Mouse (Mus musculus) limb, embryonic 14.5 days (tissue): ENCODE results near the gene Oprm1. TPM values are rescaled to one million over a fixed set of nuclear protein-coding genes. Genes with fewer than 3 reads are reported as not detected.
A peak's percentile ranks its signal among the peaks of the same experiment; 100 is the strongest.

Experiments
- ATAC-seq: fragments of 200-750 bp; cut with Nextera tagmentation; 2 replicates; pipeline ENCODE4 v1.8.0; 2017; ENCODE audit warnings: low read depth, moderate number of reproducible peaks, moderate TSS enrichment; ENCODE audit not compliant: low FRiP score
- DNase-seq: peaks from one replicate; pipeline ENCODE4 v3.0.0-alpha.2; 2015; ENCODE audit warnings: low spot score
- H3K27ac ChIP-seq: fragments of 300-500 bp; sonication (generic); replicated peaks from 2 replicates; pipeline ENCODE4 v1.5.1; 2014; ENCODE audit warnings: low read depth, mild to moderate bottlenecking, low read length, moderate library complexity, mixed read lengths
- H3K27me3 ChIP-seq: fragments of 300-500 bp; sonication (generic); 2 replicates; pipeline ENCODE4 v1.6.1; 2014; ENCODE audit warnings: low read length, mixed read lengths; ENCODE audit not compliant: control insufficient read depth, insufficient read depth
- H3K36me3 ChIP-seq: fragments of 300-500 bp; sonication (generic); 2 replicates; pipeline ENCODE4 v1.6.1; 2014; ENCODE audit warnings: mild to moderate bottlenecking, low read length, moderate library complexity, mixed read lengths; ENCODE audit not compliant: control insufficient read depth, insufficient read depth
- H3K4me1 ChIP-seq: fragments of 300-500 bp; sonication (generic); 2 replicates; pipeline ENCODE4 v1.6.1; 2014; ENCODE audit warnings: antibody characterized with exemption, low read length, mixed read lengths; ENCODE audit not compliant: control insufficient read depth, insufficient read depth
- H3K4me2 ChIP-seq: fragments of 300-500 bp; sonication (generic); replicated peaks from 2 replicates; pipeline ENCODE4 v1.6.1; 2014; ENCODE audit warnings: low read depth, mild to moderate bottlenecking, low read length, moderate library complexity; ENCODE audit not compliant: severe bottlenecking
- H3K4me3 ChIP-seq: fragments of 300-500 bp; sonication (generic); replicated peaks from 2 replicates; pipeline ENCODE4 v1.5.1; 2014; ENCODE audit warnings: low read length
- H3K9ac ChIP-seq: fragments of 300-500 bp; sonication (generic); 2 replicates; pipeline ENCODE4 v1.6.1; 2014; ENCODE audit warnings: mild to moderate bottlenecking, low read depth, low read length, moderate library complexity; ENCODE audit not compliant: severe bottlenecking
- H3K9me3 ChIP-seq: fragments of 300-500 bp; sonication (generic); 2 replicates; pipeline ENCODE4 v1.6.1; 2016; ENCODE audit warnings: low read length; ENCODE audit not compliant: control insufficient read depth
- POLR2A ChIP-seq: fragments of 200-500 bp; IDR thresholded peaks from 2 replicates; pipeline ENCODE4 v1.8.0; 2012; ENCODE audit warnings: inconsistent platforms, mild to moderate bottlenecking, moderate library complexity, borderline replicate concordance; ENCODE audit not compliant: insufficient read depth, insufficient read length; ENCODE audit errors: extremely low read depth
- WGBS: fragments of 180-500 bp; shearing (Covaris S2); extraction: QIAGEN DNeasy Blood & Tissue Kit; methylation state at CpG from one replicate; pipeline ENCODE4 v1.1.7; 2014; 5-methylcytosine and 5-hydroxymethylcytosine counted together
- polyA plus RNA-seq, 2 experiments: library from polyadenylated mRNA; depleted of rRNA in 1 of 2; stranded (reverse) in 1 of 2; unstranded in 1 of 2; fragments of >200 nt; fragmentation: Nextera tagmentation in 1 of 2; extraction: Ambion mirVana in 1 of 2; gene quantifications; 2 replicates each; pipeline versions ENCODE4 v1.2.1 to v1.2.3; 2012 to 2014

Gene Oprm1
- polyA plus RNA-seq, 2 experiments: not detected

GRCm38 (mm10) chr10:7010543-7010942, 252.2 kb downstream of the Oprm1 start:
- 79% methylated on average over 8 of the region's 8 CpGs for WGBS
- TF ChIP-seq POLR2A: no peak

DNA sequence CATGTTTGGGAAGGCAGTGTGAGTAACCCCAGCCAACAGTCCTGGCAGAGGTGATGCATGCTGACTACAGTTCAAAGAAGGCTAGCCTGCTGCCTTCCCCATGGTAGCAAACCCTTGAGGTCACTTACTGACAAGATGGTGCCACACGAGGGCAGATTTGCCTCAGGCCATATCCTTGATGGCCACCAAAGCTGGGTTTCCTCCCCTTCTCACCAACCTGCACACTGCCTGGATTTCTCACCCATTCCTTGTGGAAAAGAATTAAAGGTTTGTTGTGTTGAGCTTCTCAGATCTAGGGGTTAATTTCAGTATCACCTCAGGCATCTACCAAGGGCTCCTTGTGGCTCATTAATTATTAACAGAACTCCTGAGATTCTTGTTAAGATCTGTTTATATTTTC, 256.9 kb downstream of the Oprm1 start:
- WGBS: 25% methylated on average over 1 of the region's 1 CpGs
- TF ChIP-seq POLR2A: no peak

More at GRCm38 (mm10) chr10:7010543-7010942, 252.2 kb downstream of the Oprm1 start:
- Histone ChIP-seq H3K4me2 (no peak overlapping the region), H3K4me1 (no peaks in the 10 kb centered on the region), H3K27ac (no peak overlapping the region), H3K36me3 (no peaks in the 10 kb centered on the region), H3K9ac (no peak overlapping the region), H3K9me3 (no peaks in the 10 kb centered on the region), H3K4me3 (no peak overlapping the region), H3K27me3 (no peaks in the 10 kb centered on the region)
- ATAC-seq: no peak
- no peak for DNase-seq

GRCm38 (mm10) chr10:7019781-7020386, 261.6 kb downstream of the Oprm1 start:
- no peaks in the 10 kb centered on the region for H3K27me3 ChIP-seq
- H3K4me3 ChIP-seq: no peak overlapping the region
- no peak for TF ChIP-seq POLR2A
- H3K27ac ChIP-seq: no peak overlapping the region
- DNase-seq (no peak), ATAC-seq (no peak)
- no peak overlapping the region for H3K4me2 ChIP-seq
- H3K36me3 ChIP-seq: no peaks in the 10 kb centered on the region
- H3K9me3 ChIP-seq: no peaks in the 10 kb centered on the region
- 77% methylated on average over 7 of the region's 7 CpGs for WGBS
- no peak overlapping the region for H3K9ac ChIP-seq
- H3K4me1 ChIP-seq: no peaks in the 10 kb centered on the region

More for the DNA sequence above, 256.9 kb downstream of the Oprm1 start:
- no peak overlapping the region for H3K4me2 ChIP-seq
- H3K36me3 ChIP-seq: no peaks in the 10 kb centered on the region
- no peaks in the 10 kb centered on the region for H3K27me3 ChIP-seq
- no peaks in the 10 kb centered on the region for H3K4me1 ChIP-seq
- no peak overlapping the region for H3K4me3 ChIP-seq
- DNase-seq (no peak), ATAC-seq (no peak)
- no peaks in the 10 kb centered on the region for H3K9me3 ChIP-seq
- no peak overlapping the region for H3K9ac ChIP-seq
- no peak overlapping the region for H3K27ac ChIP-seq

DNA sequence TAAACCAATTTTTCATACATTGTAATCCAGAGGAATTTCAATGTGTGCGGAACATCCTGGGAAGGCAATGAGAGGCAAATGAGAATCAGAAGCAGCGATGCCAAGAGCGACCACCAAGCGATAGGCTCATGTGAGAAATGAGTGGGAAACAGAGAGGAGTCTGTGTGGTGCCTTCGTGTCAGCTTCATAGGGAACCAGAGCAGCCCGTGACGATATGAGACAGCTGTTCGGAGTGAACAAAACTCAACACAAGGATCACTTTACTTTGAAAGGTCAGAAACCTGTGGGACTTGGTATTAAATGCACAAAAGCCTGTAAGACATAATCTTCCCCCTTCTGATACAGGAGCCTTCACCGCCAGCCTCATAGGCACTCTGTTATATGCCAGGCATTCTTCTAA, 262.2 kb downstream of the Oprm1 start:
- no peak overlapping the region for H3K4me3 ChIP-seq
- H3K27ac ChIP-seq: no peak overlapping the region
- no peaks in the 10 kb centered on the region for H3K4me1 ChIP-seq
- no peak for TF ChIP-seq POLR2A
- ATAC-seq (peak; percentile 78; the same call in 1 of the 2 replicates), DNase-seq (no peak)
- H3K36me3 ChIP-seq: no peaks in the 10 kb centered on the region
- no peaks in the 10 kb centered on the region for H3K27me3 ChIP-seq
- H3K4me2 ChIP-seq: no peak overlapping the region
- 90% methylated on average over 9 of the region's 9 CpGs for WGBS
- no peaks in the 10 kb centered on the region for H3K9me3 ChIP-seq
- no peak overlapping the region for H3K9ac ChIP-seq

DNA sequence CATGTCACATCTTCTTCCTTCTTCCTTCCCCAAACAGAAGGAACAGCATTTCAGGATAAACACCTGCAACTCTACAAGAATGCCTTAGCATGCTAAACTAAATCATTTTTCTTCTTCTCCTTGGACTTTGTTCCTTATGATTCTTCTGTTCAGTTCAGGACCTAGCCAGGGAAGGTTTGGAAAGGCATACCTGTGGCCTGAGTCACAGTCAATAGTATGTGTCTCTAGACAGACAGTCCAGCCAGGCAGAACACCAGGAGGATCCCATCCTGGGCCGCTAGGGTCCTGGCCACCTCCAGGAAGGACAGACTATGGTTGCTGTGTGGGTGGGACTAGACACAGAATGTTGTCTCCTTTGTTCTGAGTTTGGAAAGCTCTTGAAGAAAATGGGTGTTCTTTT, 266.7 kb downstream of the Oprm1 start:
- WGBS: 78% methylated on average over 1 of the region's 1 CpGs
- ATAC-seq (no peak), DNase-seq (no peak)
- Histone ChIP-seq H3K27ac (no peak overlapping the region), H3K36me3 (no peaks in the 10 kb centered on the region), H3K27me3 (no peaks in the 10 kb centered on the region), H3K4me3 (no peak overlapping the region), H3K4me2 (no peak overlapping the region), H3K4me1 (no peaks in the 10 kb centered on the region), H3K9ac (no peak overlapping the region), H3K9me3 (no peaks in the 10 kb centered on the region)
- no peak for TF ChIP-seq POLR2A

- 93% methylated on average over 2 of the region's 2 CpGs for WGBS
- Histone ChIP-seq H3K27ac (no peak overlapping the region), H3K4me2 (no peak overlapping the region), H3K36me3 (no peaks in the 10 kb centered on the region), H3K4me3 (no peak overlapping the region), H3K4me1 (no peaks in the 10 kb centered on the region), H3K9me3 (no peaks in the 10 kb centered on the region), H3K27me3 (no peaks in the 10 kb centered on the region), H3K9ac (no peak overlapping the region)
- DNase-seq (no peak), ATAC-seq (no peak)
- TF ChIP-seq POLR2A: no peak
These were observed 275.2 kb downstream of the Oprm1 start for GRCm38 (mm10) chr10:7033459-7033858.
